Mouse (Mus musculus): Measurements from ENCODE around the gene Crocc. TPM values are rescaled to one million over a fixed set of nuclear protein-coding genes. Genes with fewer than 3 reads are reported as not detected.

Crocc gene
- total RNA-seq, 2 experiments from 2014 or later, result 1.7 to 2.0 TPM

GRCm38 (mm10) chr4:141078510-141079137 is 18.3 kb upstream of the Crocc start:
- DNase-seq, result no peak
- peak overlapping the region; percentile 94; the same call in 1 of the 2 replicates for H3K4me3 ChIP-seq
- intact Hi-C loops (cut with DNase I), result loop anchor here (5.0 kb wide), 1 partner anchor 59 kb away; the partner anchor contains the start of gene Szrd1
- TF ChIP-seq CTCF (IDR thresholded peaks at IDR 0.05), result no peak
- H3K27ac ChIP-seq, result peak overlapping the region; percentile 89; the same call in 1 of the 2 replicates

GRCm38 (mm10) chr4:141077681-141078509 is 17.5 kb upstream of the Crocc start, which contains the start of gene Necap2:
Gene Necap2 (minus strand): TSS chr4:141078357.
- peak within 1 kb of the TSS; percentile 92 for H3K27ac ChIP-seq

GRCm38 (mm10) chr4:141076761-141077506 is 16.6 kb upstream of the Crocc start:
- peak overlapping the region; percentile 94 for H3K4me3 ChIP-seq
- intact Hi-C loops (cut with DNase I), result loop anchor here (5.0 kb wide), 1 partner anchor 60 kb away; the partner anchor contains the start of gene Szrd1
- peak; percentile 47 for DNase-seq
- TF ChIP-seq CTCF (IDR thresholded peaks at IDR 0.05), result no peak
- H3K27ac ChIP-seq, result peak overlapping the region; percentile 92

More at GRCm38 (mm10) chr4:141077681-141078509, 17.5 kb upstream of the Crocc start, which contains the start of gene Necap2:
- peak within 1 kb of the TSS; percentile 94 for H3K4me3 ChIP-seq
- intact Hi-C loops (cut with DNase I), result loop anchor here (5.0 kb wide), 1 partner anchor 59 kb away; the partner anchor contains the start of gene Szrd1
- TF ChIP-seq CTCF (IDR thresholded peaks at IDR 0.05), result peak; percentile 98; the same call in 1 of the 2 replicates
- DNase-seq, result peak; percentile 96

- Histone ChIP-seq H3K4me3 (peak overlapping the region; percentile 1; the same call in 1 of the 2 replicates), H3K27ac (peak overlapping the region; percentile 92)
- TF ChIP-seq CTCF (IDR thresholded peaks at IDR 0.05), result no peak
- peak; percentile 20 for DNase-seq
- intact Hi-C loops (cut with DNase I), result no loop called here
These were observed 13.8 kb upstream of the Crocc start for GRCm38 (mm10) chr4:141074109-141074508.

GRCm38 (mm10) chr4:141073661-141074060 is 13.3 kb upstream of the Crocc start:
- TF ChIP-seq CTCF (IDR thresholded peaks at IDR 0.05), result no peak
- intact Hi-C loops (cut with DNase I), result no loop called here
- Histone ChIP-seq H3K27ac (peak overlapping the region; percentile 92), H3K4me3 (peak overlapping the region; percentile 46)
- peak; percentile 93 for DNase-seq

GRCm38 (mm10) chr4:141072502-141072901 is 12.2 kb upstream of the Crocc start:
- intact Hi-C loops (cut with DNase I), result no loop called here
- Histone ChIP-seq H3K4me3 (no peak overlapping the region), H3K27ac (no peak overlapping the region)
- no peak for TF ChIP-seq CTCF (IDR thresholded peaks at IDR 0.05)
- no peak for DNase-seq

GRCm38 (mm10) chr4:141069731-141070130 is 9.4 kb upstream of the Crocc start:
- H3K27ac ChIP-seq, result peak overlapping the region; percentile 25; the same call in 1 of the 2 replicates
- peak; percentile 69 for DNase-seq
- TF ChIP-seq CTCF (IDR thresholded peaks at IDR 0.05), result peak; percentile 92
- intact Hi-C loops (cut with DNase I), result loop anchor here (1.0 kb wide), 1 partner anchor 25 kb away; no protein-coding TSS in a partner anchor
- no peak overlapping the region for H3K4me3 ChIP-seq

GRCm38 (mm10) chr4:141068655-141069054 is 8.3 kb upstream of the Crocc start:
- intact Hi-C loops (cut with DNase I), result loop anchor here (1.0 kb wide), 1 partner anchor 24 kb away; no protein-coding TSS in a partner anchor
- peak overlapping the region; percentile 68; the same call in 1 of the 2 replicates for H3K27ac ChIP-seq
- DNase-seq, result peak; percentile 16
- TF ChIP-seq CTCF (IDR thresholded peaks at IDR 0.05), result no peak
- H3K4me3 ChIP-seq, result no peak overlapping the region

- Histone ChIP-seq H3K27ac (peak overlapping the region; percentile 68), H3K4me3 (no peak overlapping the region)
- no peak for TF ChIP-seq CTCF (IDR thresholded peaks at IDR 0.05)
- no peak for DNase-seq
- intact Hi-C loops (cut with DNase I), result no loop called here
These were observed 7.2 kb upstream of the Crocc start for GRCm38 (mm10) chr4:141067516-141068046.

GRCm38 (mm10) chr4:141066709-141067515 is 6.6 kb upstream of the Crocc start:
- Histone ChIP-seq H3K27ac (peak overlapping the region; percentile 68), H3K4me3 (no peak overlapping the region)
- DNase-seq, result peak; percentile 81
- intact Hi-C loops (cut with DNase I), result no loop called here
- TF ChIP-seq CTCF (IDR thresholded peaks at IDR 0.05), result no peak

GRCm38 (mm10) chr4:141065123-141065522 is 4.8 kb upstream of the Crocc start:
- TF ChIP-seq CTCF (IDR thresholded peaks at IDR 0.05), result peak; percentile 95
- intact Hi-C loops (cut with DNase I), result loop anchor here (2.0 kb wide), 1 partner anchor 20 kb away; no protein-coding TSS in a partner anchor
- Histone ChIP-seq H3K27ac (peak overlapping the region; percentile 64; the same call in 1 of the 2 replicates), H3K4me3 (no peak overlapping the region)
- peak; percentile 85 for DNase-seq

All from gastrocnemius, adult 2 months (tissue).